In the genomic region with DNA sequence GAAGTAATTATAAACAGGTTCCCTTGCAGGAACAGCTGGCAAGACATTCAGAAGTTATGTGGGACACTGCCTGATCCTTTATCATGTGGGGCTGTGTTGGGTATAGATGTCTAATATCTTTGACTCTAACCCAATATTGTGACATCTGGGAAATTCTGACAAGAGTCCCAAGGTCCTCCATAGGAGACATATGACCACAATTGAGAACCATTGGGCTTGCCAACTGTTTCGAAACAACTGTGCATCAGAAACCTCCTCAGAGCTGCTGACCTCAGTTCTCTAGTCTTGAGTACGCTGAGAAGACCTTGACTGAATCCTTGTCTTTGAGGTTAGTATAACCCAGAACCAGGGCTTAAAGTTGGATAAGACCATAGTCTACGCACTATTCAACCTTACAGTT, we compare ENCODE assay signal across 10 mouse cellular contexts.
"Had no signal": no experiment of that assay in that cellular context is flagged by ENCODE, and none has a peak within 500 bp of the region (broad histone marks: within the 10 kb centered on the region; RNA-seq: fewer than 3 reads in every experiment).

No protein-coding gene starts in this region.

- ATAC-seq: liver, postnatal 0 days; midbrain, embryonic 15.5 days had no signal

- DNase-seq: kidney, postnatal 10 days; kidney, postnatal 4 days; liver; liver, embryonic 13.5 days; liver, postnatal 0 days; lung, postnatal 14 days; retina, postnatal 1 day; thymus, adult 2 months; thymus, postnatal 25 days had no signal
